Mouse (Mus musculus): ENCODE results near the gene Fam136a. TPM values are rescaled to one million over a fixed set of nuclear protein-coding genes. Genes with fewer than 3 reads are reported as not detected.

The Fam136a gene
- total and polyA plus RNA-seq, 3 experiments: 152 to 339 (median 160) TPM

- TF ChIP-seq ZMIZ1 (IDR thresholded peaks at IDR 0.05; ENCODE audit: low read depth, low read length) (no peak; the same call in 1 of the 2 replicates), MYC (IDR thresholded peaks at IDR 0.05; ENCODE audit: low read depth, low read length) (peak; percentile 86), CTCF (conservative IDR thresholded peaks at IDR 0.05 in 1 of 2, IDR thresholded peaks at IDR 0.05 in 1 of 2; ENCODE audit: low read depth in 2 of 2, low read length in 2 of 2) (peak; percentile 20 to 61; a peak in 3 of 4 replicates), IRF4 (IDR thresholded peaks at IDR 0.05; ENCODE audit: low read depth, low read length) (no peak), E2F4 (IDR thresholded peaks at IDR 0.05; ENCODE audit: insufficient replicate concordance, low read depth, low read length) (no peak), BHLHE40 (IDR thresholded peaks at IDR 0.05; ENCODE audit: low read depth, low read length) (no peak), GABPA (IDR thresholded peaks at IDR 0.05; ENCODE audit: insufficient replicate concordance, low read depth, low read length) (no peak), USF1 (IDR thresholded peaks at IDR 0.05; ENCODE audit: low read depth, low read length) (no peak), RCOR1 (conservative IDR thresholded peaks at IDR 0.05; ENCODE audit: low read depth, low read length) (no peak), SIN3A (IDR thresholded peaks at IDR 0.05; ENCODE audit: low read length) (peak; percentile 60; the same call in 1 of the 2 replicates), RAD21 (IDR thresholded peaks at IDR 0.05; ENCODE audit: low read depth, low read length) (no peak; the same call in 1 of the 2 replicates), JUN (IDR thresholded peaks at IDR 0.05; ENCODE audit: insufficient read depth, low read depth, low read length) (no peak)
Measured at GRCm38 (mm10) chr6:86370093-86370713, 4.8 kb downstream of the Fam136a start (continued).

DNA sequence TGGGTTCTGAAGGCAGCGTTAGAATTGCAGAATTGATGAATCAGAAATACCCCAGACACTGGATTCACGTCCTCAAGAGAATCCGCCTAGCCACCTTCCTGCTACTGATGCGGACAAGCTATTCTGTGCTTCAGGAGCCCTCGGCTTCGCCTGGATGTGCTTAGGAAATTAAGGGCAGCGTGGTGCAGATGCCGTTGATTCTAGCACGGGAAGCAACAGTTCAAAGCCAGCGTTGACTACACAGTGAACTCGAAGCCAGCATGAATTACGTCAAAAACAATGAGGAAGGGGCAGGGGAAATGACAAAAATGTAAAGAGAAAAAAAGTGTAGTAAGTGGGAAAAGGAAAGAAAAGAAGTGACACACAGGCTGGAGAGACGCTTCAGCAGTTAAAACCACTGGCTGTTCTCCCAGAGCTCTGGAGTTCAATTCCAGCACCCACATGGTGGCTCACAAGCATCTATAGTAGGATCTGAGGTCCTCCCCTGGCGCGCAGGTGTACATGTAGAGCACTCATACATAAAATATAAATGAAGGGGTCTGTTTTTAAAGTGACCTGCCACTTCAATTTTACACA, 5.4 kb downstream of the Fam136a start, which contains the start of gene Snrpg:
Gene Snrpg (plus strand): TSS at position 541 of the 576 bp plus-strand sequence.
- Histone ChIP-seq H3K4me2 (ENCODE audit: insufficient read depth, low read depth, poor library complexity, severe bottlenecking) (peak within 1 kb of the TSS; percentile 98), H3K4me3 (replicated peaks in 1 of 3; ENCODE audit: low read depth in 2 of 3, low read length in 2 of 3, poor library complexity in 1 of 3) (peak within 1 kb of the TSS; percentile 78 to 100 (median 97)), H3K27ac (ENCODE audit: insufficient read depth, low read depth) (peak within 1 kb of the TSS; percentile 72), H3K79me2 (replicated peaks; ENCODE audit: control insufficient read depth, extremely low read depth, insufficient read depth, poor library complexity, severe bottlenecking) (peaks cover 58% of the 10 kb centered on the region), H3K9ac (ENCODE audit: insufficient read depth, low read depth) (peak within 1 kb of the TSS; percentile 89), H3K4me1 (ENCODE audit: control insufficient read depth in 1 of 2, insufficient read depth in 2 of 2) (peaks cover 8 to 36% of the 10 kb centered on the region in 2 experiments), H3K9me3 (replicated peaks; ENCODE audit: low read length) (no peaks in the 10 kb centered on the region), H3K27me3 (replicated peaks) (no peaks in the 10 kb centered on the region), H3K36me3 (replicated peaks in 1 of 2; ENCODE audit: control insufficient read depth in 1 of 2, insufficient read depth in 1 of 2, low read length in 1 of 2) (peaks cover 9 to 48% of the 10 kb centered on the region in 2 experiments)
- in situ Hi-C loops (cut with MboI; ENCODE audit: low pct_ligation_motif_present, low pct_unique_long_range_greater_than_20kb, low sequenced_read_pairs): loop anchor here (25.0 kb wide), 1 partner anchor 359 kb away; the partner anchor contains the start of gene Figla
- dilution Hi-C loops (cut with MboI; ENCODE audit: extremely low pct_ligation_motif_present, extremely low pct_unique_long_range_greater_than_20kb, low sequenced_read_pairs): no loop called here
- DNase-seq (ENCODE audit: extremely low read depth): peak; percentile 23
- no peak for TF ChIP-seq HCFC1 (IDR thresholded peaks at IDR 0.05; ENCODE audit: low read depth, low read length)
- TF ChIP-seq USF1 (IDR thresholded peaks at IDR 0.05; ENCODE audit: low read depth, low read length): no peak
- no peak; the same call in 1 of the 2 replicates for TF ChIP-seq POLR2AphosphoS2 (IDR thresholded peaks at IDR 0.05; ENCODE audit: low read depth, low read length)
- TF ChIP-seq RAD21 (IDR thresholded peaks at IDR 0.05; ENCODE audit: low read depth, low read length): no peak
- no peak for TF ChIP-seq CHD2 (IDR thresholded peaks at IDR 0.05; ENCODE audit: low read length)
- no peak for TF ChIP-seq JUND (conservative IDR thresholded peaks at IDR 0.05; ENCODE audit: low read depth, low read length)
- TF ChIP-seq PAX5 (IDR thresholded peaks at IDR 0.05; ENCODE audit: low read length): no peak
- no peak for TF ChIP-seq ELF1 (IDR thresholded peaks at IDR 0.05; ENCODE audit: low read depth, low read length)
- no peak for TF ChIP-seq BHLHE40 (IDR thresholded peaks at IDR 0.05; ENCODE audit: low read depth, low read length)
- no peak for TF ChIP-seq ZC3H11A (IDR thresholded peaks at IDR 0.05; ENCODE audit: low read depth, low read length)
- TF ChIP-seq IRF4 (IDR thresholded peaks at IDR 0.05; ENCODE audit: low read depth, low read length): no peak
- TF ChIP-seq MEF2A (IDR thresholded peaks at IDR 0.05; ENCODE audit: borderline replicate concordance, low read depth, low read length): no peak

Data from CH12.LX (cell line).